Mouse (Mus musculus) c-Kit-positive CD71-positive TER-119-positive erythroid progenitor cells, embryonic 14.5 days (primary cell): ENCODE data around the gene Ephx1.
"Not testable (repeated sequence)": the region's sequence is repeated elsewhere in the genome, so short reads cannot be mapped to it uniquely, and the experiment has no call there.

Source experiments
- DNase-seq: peaks from one replicate; pipeline ENCODE4 v3.0.0-alpha.2; 2013; ENCODE audit warnings: low spot score

The Ephx1 gene

GRCm38 (mm10) chr1:181020756-181021487, at the start of gene Ephx1:
TSS of gene Ephx1 (minus strand) at chr1:181020904.
- DNase-seq, result no peak

GRCm38 (mm10) chr1:181069671-181070070, 49.0 kb upstream of the Ephx1 start:
- DNase-seq, result no peak

DNA sequence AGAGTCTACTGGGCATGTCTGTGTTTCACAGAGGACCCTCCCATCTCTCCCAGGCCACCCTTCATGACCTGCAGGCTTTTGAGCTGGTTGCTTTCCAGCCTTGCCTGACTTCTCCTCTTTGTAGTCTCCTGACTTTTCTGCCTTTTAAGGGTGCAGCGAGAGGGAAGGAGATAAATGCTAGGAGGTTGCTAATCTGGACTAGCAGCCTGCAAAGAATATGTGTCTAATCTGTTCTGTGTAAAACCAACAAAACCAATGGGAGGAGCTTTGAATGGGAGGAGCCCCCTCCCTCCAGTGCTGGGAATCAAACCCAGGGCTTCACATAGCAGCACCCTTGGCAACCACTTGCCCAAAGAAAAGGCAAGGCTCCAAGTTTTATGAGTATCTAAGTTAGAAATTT, 47.6 kb upstream of the Ephx1 start:
- no peak for DNase-seq

GRCm38 (mm10) chr1:181064648-181065047, 43.9 kb upstream of the Ephx1 start:
- DNase-seq, result no peak

DNA sequence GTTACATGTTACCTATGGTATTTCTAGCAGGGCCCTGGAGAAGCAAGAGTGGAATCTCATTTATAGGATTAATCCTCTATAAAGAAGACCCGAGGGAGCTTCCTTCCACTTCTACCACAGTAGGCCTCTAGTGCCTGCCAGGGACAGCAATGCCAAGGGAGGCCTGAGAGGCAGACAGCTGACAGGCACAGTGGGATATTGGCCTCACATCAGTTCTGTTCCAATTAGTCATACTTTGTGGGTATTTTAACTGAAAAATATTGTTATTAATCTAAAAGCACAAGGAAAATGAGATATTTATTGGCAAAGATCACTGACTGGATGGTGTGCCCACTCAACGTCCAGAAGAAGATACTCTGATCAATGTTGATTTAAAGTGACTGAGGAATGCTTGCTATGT, 43.3 kb upstream of the Ephx1 start:
- no peak for DNase-seq

GRCm38 (mm10) chr1:181061784-181062485, 41.2 kb upstream of the Ephx1 start:
- DNase-seq, result no peak

- DNase-seq, result no peak
Measured at GRCm38 (mm10) chr1:181052898-181053297, 32.2 kb upstream of the Ephx1 start.

- DNase-seq, result no peak
Measured at GRCm38 (mm10) chr1:181050937-181051336, 30.2 kb upstream of the Ephx1 start, which contains the start of gene 9130409I23Rik. TSS of gene 9130409I23Rik (plus strand) at chr1:181051237.

DNA sequence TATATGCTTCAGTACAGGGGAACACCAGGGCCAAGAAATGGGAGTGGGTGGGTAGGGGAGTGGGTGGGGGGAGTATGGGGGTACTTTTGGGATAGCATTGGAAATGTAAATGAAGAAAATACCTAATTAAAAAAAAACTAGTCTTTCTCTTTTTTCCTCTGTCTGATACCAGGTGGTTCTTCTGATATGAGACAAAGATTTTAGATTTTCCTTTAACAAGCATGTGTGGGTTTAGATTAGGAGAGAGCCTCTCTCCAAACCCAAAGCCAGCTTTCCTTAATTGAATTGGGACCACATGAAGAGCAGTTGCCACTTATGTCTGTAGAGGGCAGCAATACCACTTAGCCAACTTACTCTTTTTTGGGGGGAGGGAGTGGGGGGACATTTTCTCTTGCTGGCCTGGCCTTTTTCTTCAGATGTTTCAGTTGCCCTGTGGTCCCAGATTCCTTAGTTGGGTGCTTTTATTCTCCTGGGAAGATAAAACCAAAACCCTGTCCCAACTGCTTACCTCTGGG, 28.7 kb upstream of the Ephx1 start:
- no peak for DNase-seq

GRCm38 (mm10) chr1:181047520-181047919, 26.8 kb upstream of the Ephx1 start:
- DNase-seq, result no peak

- DNase-seq, result peak; percentile 57
Measured at GRCm38 (mm10) chr1:181039652-181040051, 18.9 kb upstream of the Ephx1 start.

- no peak for DNase-seq
Measured at GRCm38 (mm10) chr1:181037623-181038022, 16.9 kb upstream of the Ephx1 start.

DNA sequence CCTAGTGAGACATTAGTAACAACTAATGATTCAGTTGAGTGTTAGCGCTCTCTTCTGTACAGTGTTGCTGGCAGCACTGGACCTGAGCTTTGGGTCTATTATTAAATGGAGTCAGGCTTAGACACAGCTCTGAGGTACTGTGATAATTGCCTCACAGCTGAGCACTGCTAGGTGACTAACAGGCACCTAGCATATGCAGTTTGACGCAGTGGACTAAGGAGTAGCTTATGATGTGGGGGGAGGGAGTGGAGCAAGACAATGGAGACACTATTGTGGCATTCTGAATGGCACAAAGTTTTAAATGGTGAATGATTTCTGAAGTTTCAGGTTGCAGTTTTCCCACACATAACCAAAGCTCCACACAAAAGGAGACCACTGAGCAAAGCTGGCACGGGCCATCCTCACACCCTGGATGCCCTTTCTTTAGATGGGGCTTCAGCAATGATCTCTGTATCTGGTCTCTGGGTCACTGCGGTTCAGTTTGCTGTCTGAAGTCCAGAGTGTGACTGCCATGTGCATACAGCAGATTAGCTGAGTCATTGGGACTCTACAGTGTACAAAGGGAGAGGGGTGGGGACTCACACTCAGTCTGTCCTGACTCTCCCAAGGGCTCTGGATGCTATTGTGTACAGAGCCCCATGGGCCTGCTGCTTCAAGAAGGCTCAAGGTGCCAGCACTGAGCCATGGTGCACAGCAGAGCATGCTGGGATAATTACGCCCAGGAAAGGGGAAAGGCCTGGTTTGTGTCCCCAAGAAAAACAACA, 14.5 kb upstream of the Ephx1 start:
- not testable (repeated sequence) for DNase-seq

- DNase-seq, result peak; percentile 62
Measured at GRCm38 (mm10) chr1:181022265-181022664, 1.6 kb upstream of the Ephx1 start.

DNA sequence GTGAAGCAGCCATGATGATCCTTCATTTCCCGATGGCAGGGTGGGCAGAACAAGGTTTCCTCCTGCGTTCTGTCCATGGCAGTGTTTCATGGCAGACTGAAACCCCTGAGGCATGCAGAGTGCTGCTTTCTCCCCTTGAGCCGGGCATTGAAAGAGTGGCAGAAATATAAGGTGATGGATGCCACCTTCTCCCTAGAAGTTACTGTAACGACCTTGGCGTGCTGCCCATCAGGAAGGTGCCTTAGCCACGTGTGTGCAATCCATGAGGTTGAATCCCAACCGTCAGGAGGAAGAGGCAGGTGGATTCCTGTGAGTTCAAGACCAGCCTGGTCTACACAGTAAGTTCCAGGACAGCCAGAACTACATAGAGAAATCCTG, 773 bp upstream of the Ephx1 start:
- DNase-seq, result no peak

DNA sequence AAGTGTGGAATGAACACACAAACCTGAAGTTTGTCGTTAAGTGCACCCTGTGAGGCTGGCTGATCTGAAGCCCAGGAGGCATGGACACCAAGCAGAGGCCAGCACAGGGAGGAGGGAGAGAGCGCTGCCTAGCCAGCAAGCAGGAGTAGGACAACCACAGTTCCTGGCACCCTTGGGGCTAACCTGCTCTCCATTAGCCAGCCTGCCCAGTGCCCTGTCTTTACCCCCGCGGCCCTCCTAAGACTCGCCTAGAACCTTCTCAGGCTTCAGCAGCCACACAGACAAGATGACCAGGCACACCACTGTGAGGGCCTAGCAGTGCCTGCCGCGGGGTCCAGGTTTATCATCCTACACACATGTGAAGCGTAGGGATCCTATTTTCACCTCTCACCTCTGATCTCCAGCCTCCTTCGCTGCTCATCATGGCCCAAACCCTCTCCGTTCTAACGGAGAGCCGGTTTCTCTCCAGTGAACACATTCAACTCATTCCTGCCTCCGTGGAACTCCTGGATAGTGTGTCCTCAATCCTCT, 2.7 kb downstream of the Ephx1 start:
- no peak for DNase-seq

DNA sequence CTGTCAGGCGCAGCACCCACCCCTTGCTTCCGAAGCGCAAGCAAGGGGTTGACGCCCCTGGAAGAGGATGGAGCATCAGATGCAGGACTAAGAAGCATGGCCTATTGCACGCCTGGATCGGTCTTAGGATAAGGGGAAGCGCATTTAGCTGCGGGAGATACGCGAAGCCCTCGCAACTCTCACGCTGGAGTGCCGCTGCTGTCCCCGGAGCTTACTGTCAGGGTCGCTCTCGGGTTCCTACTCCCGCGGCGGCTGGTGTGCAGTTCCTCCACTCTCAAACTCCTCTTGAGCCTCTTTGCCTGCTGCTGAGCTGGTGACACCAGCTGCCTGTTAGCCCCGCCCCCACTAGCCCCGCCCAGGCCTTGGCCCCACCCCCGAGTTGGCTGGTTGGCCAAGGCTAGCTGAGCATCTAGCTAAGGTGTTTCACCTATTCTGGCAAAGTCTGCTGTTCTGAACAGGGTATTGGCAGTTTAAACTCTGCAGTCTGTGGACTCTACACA, 3.4 kb downstream of the Ephx1 start:
- peak; percentile 52 for DNase-seq

DNA sequence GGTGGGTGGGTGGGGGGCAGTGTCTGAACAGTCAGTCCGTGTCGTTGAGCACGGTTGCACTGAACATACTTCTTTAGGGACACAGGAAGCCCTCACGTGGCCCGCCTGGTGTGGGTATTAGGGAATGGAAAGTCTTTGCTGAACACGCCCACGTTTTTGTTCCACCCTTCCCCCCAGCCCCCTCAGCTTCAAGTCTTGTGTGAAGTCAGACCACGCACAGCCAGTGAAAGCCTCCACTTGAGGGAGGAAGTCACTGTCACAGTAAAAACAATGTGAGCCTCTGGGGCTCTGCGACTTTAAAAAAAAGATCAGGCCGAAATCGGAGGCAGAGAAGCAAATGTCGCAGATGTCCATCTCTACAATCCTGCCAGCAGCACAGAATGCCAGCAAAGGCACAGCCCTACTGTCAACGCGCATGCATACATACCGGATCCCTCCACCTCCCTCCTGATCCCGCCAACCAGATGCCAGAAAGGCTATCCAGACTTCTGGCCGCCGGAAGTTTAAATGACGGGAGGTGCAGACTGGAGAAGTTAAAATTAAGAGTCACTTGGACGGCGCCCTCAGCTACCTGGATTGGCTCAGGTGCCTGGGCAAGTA, 4.1 kb downstream of the Ephx1 start:
- DNase-seq, result no peak

- DNase-seq, result no peak
Measured at GRCm38 (mm10) chr1:181016045-181016444, 4.7 kb downstream of the Ephx1 start.

GRCm38 (mm10) chr1:181015558-181015957, 5.1 kb downstream of the Ephx1 start:
- no peak for DNase-seq

- DNase-seq, result no peak
Measured at GRCm38 (mm10) chr1:181014731-181015500, 5.8 kb downstream of the Ephx1 start.
